Mouse (Mus musculus) urinary bladder, adult 2 months (tissue): ENCODE measurements around the gene Mfrp. TPM values are rescaled to one million over a fixed set of nuclear protein-coding genes. Genes with fewer than 3 reads are reported as not detected.
A peak's percentile ranks its signal among the peaks of the same experiment; 100 is the strongest.
"Not testable (repeated sequence)": the region's sequence is repeated elsewhere in the genome, so short reads cannot be mapped to it uniquely, and the experiment has no call there.

ENCODE experiments used
- DNase-seq: peaks from one replicate; pipeline ENCODE4 v3.0.0; 2022; ENCODE audit warnings: low spot score
- polyA plus RNA-seq: library from polyadenylated mRNA; depleted of rRNA; stranded (reverse); fragments of >200 nt; gene quantifications from 2 replicates; pipeline ENCODE4 v1.2.3, GENCODE M21; 2012

Mfrp gene
- polyA plus RNA-seq, 1 experiment, result 0.21 TPM

- DNase-seq, result no peak
Observed at GRCm38 (mm10) chr9:44104881-44105280, 3.4 kb downstream of the Mfrp start.

- no peak for DNase-seq
Observed at GRCm38 (mm10) chr9:44105781-44106180, 4.3 kb downstream of the Mfrp start.

- no peak for DNase-seq
Observed at GRCm38 (mm10) chr9:44106182-44106581, 4.7 kb downstream of the Mfrp start.

GRCm38 (mm10) chr9:44106596-44106995 is 5.1 kb downstream of the Mfrp start:
- DNase-seq, result no peak

- DNase-seq, result no peak
Observed at GRCm38 (mm10) chr9:44107110-44107509, 5.6 kb downstream of the Mfrp start, which contains the start of gene C1qtnf5. C1qtnf5 (plus strand) TSS chr9:44107245.

GRCm38 (mm10) chr9:44107557-44108179 is 6.1 kb downstream of the Mfrp start:
- DNase-seq, result no peak

GRCm38 (mm10) chr9:44108269-44109055 is 6.9 kb downstream of the Mfrp start:
- no peak for DNase-seq

- DNase-seq, result no peak
Observed at GRCm38 (mm10) chr9:44109360-44110095, 8.0 kb downstream of the Mfrp start.

GRCm38 (mm10) chr9:44111909-44112308 is 10.4 kb downstream of the Mfrp start:
- not testable (repeated sequence) for DNase-seq

- DNase-seq, result peak; percentile 83
Observed at GRCm38 (mm10) chr9:44113105-44113789, 11.7 kb downstream of the Mfrp start, which contains the start of the genes Gm49380 and Rnf26. Gm49380 (minus strand) TSS chr9:44113500. Rnf26 (minus strand) TSS chr9:44113517.

GRCm38 (mm10) chr9:44114453-44114852 is 12.9 kb downstream of the Mfrp start:
- no peak for DNase-seq

GRCm38 (mm10) chr9:44115599-44115998 is 14.1 kb downstream of the Mfrp start:
- no peak for DNase-seq

- DNase-seq, result no peak
Observed at GRCm38 (mm10) chr9:44116182-44116581, 14.7 kb downstream of the Mfrp start.

GRCm38 (mm10) chr9:44119011-44119410 is 17.5 kb downstream of the Mfrp start:
- DNase-seq, result no peak

GRCm38 (mm10) chr9:44119948-44120465 is 18.5 kb downstream of the Mfrp start:
- DNase-seq, result no peak

- DNase-seq, result no peak
Observed at GRCm38 (mm10) chr9:44124317-44124716, 22.8 kb downstream of the Mfrp start.

- DNase-seq, result no peak
Observed at GRCm38 (mm10) chr9:44125026-44125425, 23.5 kb downstream of the Mfrp start.

GRCm38 (mm10) chr9:44125546-44126428 is 24.3 kb downstream of the Mfrp start:
- DNase-seq, result no peak

- DNase-seq, result no peak
Observed at GRCm38 (mm10) chr9:44126746-44127145, 25.2 kb downstream of the Mfrp start.

- no peak for DNase-seq
Observed at GRCm38 (mm10) chr9:44127351-44127801, 25.8 kb downstream of the Mfrp start.
